Mouse (Mus musculus) gastrocnemius, adult 2 months (tissue): ENCODE results near the gene Wdr46. TPM values are rescaled to one million over a fixed set of nuclear protein-coding genes. Genes with fewer than 3 reads are reported as not detected.
"Not testable (repeated sequence)": the region's sequence is repeated elsewhere in the genome, so short reads cannot be mapped to it uniquely, and the experiment has no call there.

Experiments
- DNase-seq: peaks from one replicate; pipeline ENCODE4 v3.0.0; 2022
- H3K27ac ChIP-seq: fragments of 200-600 bp; 2 replicates; pipeline ENCODE4 v1.8.1; 2022; ENCODE audit warnings: mild to moderate bottlenecking
- H3K4me3 ChIP-seq: fragments of 200-600 bp; 2 replicates; pipeline ENCODE4 v1.8.1; 2022; ENCODE audit warnings: mild to moderate bottlenecking, moderate library complexity
- CTCF ChIP-seq: fragments of 200-600 bp; IDR thresholded peaks from 2 replicates; pipeline ENCODE4 v1.8.1; 2022; ENCODE audit warnings: antibody characterized with exemption, mild to moderate bottlenecking, moderate library complexity
- intact Hi-C: fragments of 180-260 bp; cut with DNase I; formaldehyde crosslinking; loops from one replicate; pipeline ENCODE4 v1.15.1; 2025
- total RNA-seq, 2 experiments: library from RNA; stranded (reverse); gene quantifications; 2 replicates each; pipeline ENCODE4 v1.2.3; 2021

Wdr46 gene
- total RNA-seq, 2 experiments from 2014 or later = 8.6 to 8.8 TPM

- intact Hi-C loops = loop anchor here (1.0 kb wide), 1 partner anchor 1273 kb away; no protein-coding TSS in a partner anchor
- no peak for DNase-seq
- H3K27ac ChIP-seq = no peak overlapping the region
- no peak overlapping the region for H3K4me3 ChIP-seq
- TF ChIP-seq CTCF = no peak
These were observed 54.5 kb downstream of the Wdr46 start for GRCm38 (mm10) chr17:33994959-33995358.

- intact Hi-C loops = loop anchor here (1.0 kb wide), 1 partner anchor 1273 kb away; no protein-coding TSS in a partner anchor
- TF ChIP-seq CTCF = no peak
These were observed 55.2 kb downstream of the Wdr46 start for GRCm38 (mm10) chr17:33995651-33996050.

GRCm38 (mm10) chr17:33997025-33997424 lies 56.6 kb downstream of the Wdr46 start:
- DNase-seq, intact Hi-C loops, H3K27ac ChIP-seq, H3K4me3 ChIP-seq: not testable (repeated sequence)

More at GRCm38 (mm10) chr17:33995651-33996050, 55.2 kb downstream of the Wdr46 start:
- DNase-seq = no peak
- Histone ChIP-seq H3K27ac (no peak overlapping the region), H3K4me3 (no peak overlapping the region)

- DNase-seq, intact Hi-C loops, H3K27ac ChIP-seq: not testable (repeated sequence)
- peak overlapping the region; percentile 89 for H3K4me3 ChIP-seq
These were observed 58.2 kb downstream of the Wdr46 start for GRCm38 (mm10) chr17:33998697-33999096.

Other genes starting within 250 kb of the Wdr46 start
- 10 to 100 TPM; 88.8 to 90.7 TPM for gene March2, start 222.0 kb upstream of the Wdr46 start, total RNA-seq
- gene Rab11b, start 180.1 kb upstream of the Wdr46 start, total RNA-seq = 100 to 1,000 TPM; 134 to 150 TPM
- gene Angptl4, start 158.8 kb upstream of the Wdr46 start, total RNA-seq = 1 to 10 TPM; 1.4 to 5.9 TPM
- 10 to 100 TPM; 15.7 to 24.5 TPM for gene Kank3, start 130.1 kb upstream of the Wdr46 start, total RNA-seq
- 100 to 1,000 TPM; 541 to 640 TPM for gene Rps28, start 116.1 kb upstream of the Wdr46 start, total RNA-seq
- 100 to 1,000 TPM; 351 to 407 TPM for gene Ndufa7, start 116.1 kb upstream of the Wdr46 start, total RNA-seq
- 10 to 100 TPM; 13.8 to 16.1 TPM for gene Cd320, start 97.6 kb upstream of the Wdr46 start, total RNA-seq
- gene Gm7029, start 66.8 kb upstream of the Wdr46 start, total RNA-seq = not detected
- under 1 TPM; 0.23 to 0.33 TPM for gene Kifc1, start 50.0 kb upstream of the Wdr46 start, total RNA-seq
- gene Platr17, start 35.5 kb upstream of the Wdr46 start, total RNA-seq = not detected
- 10 to 100 TPM; 13.3 to 13.9 TPM for gene Daxx, start 31.2 kb upstream of the Wdr46 start, total RNA-seq
- gene Tapbp, start 24.8 kb upstream of the Wdr46 start, total RNA-seq = 10 to 100 TPM; 34.0 to 44.4 TPM
- 10 to 100 TPM; 14.5 to 14.8 TPM for gene Zbtb22, start 24.8 kb upstream of the Wdr46 start, total RNA-seq
- 10 to 100 TPM; 31.4 to 34.0 TPM for gene Rgl2, start 11.1 kb upstream of the Wdr46 start, total RNA-seq
- gene Pfdn6, start 317 bp upstream of the Wdr46 start, total RNA-seq = 10 to 100 TPM; 51.2 to 67.6 TPM
- 1 to 10 TPM; 1.3 to 1.4 TPM for gene B3galt4, start 10.8 kb downstream of the Wdr46 start, total RNA-seq
- 10 to 100 TPM; 31.7 to 33.4 TPM for gene Vps52, start 15.2 kb downstream of the Wdr46 start, total RNA-seq
- gene Rps18, start 15.3 kb downstream of the Wdr46 start, total RNA-seq = 100 to 1,000 TPM; 364 to 443 TPM
- gene H2-K1, start 59.7 kb downstream of the Wdr46 start, total RNA-seq = 10 to 100 TPM; 28.2 to 41.1 TPM
- 10 to 100 TPM; 11.6 to 12.8 TPM for gene Ring1, start 84.0 kb downstream of the Wdr46 start, total RNA-seq
- 10 to 100 TPM; 69.9 to 82.3 TPM for gene H2-Ke6, start 87.4 kb downstream of the Wdr46 start, total RNA-seq
- 10 to 100 TPM; 44.6 to 49.5 TPM for gene Slc39a7, start 91.0 kb downstream of the Wdr46 start, total RNA-seq
- gene Rxrb, start 91.2 kb downstream of the Wdr46 start, total RNA-seq = 10 to 100 TPM; 40.5 to 41.7 TPM
- gene Col11a2, start 98.8 kb downstream of the Wdr46 start, total RNA-seq = 1 to 10 TPM; 3.0 to 9.6 TPM
- not detected for gene H2-Oa, start 151.7 kb downstream of the Wdr46 start, total RNA-seq
- gene H2-DMa, start 178.9 kb downstream of the Wdr46 start, total RNA-seq = 1 to 10 TPM; 3.0 to 3.1 TPM
- gene Brd2, start 182.0 kb downstream of the Wdr46 start, total RNA-seq = 10 to 100 TPM; 70.3 to 88.9 TPM
- under 1 TPM; 0.46 to 0.47 TPM for gene H2-DMb2, start 202.6 kb downstream of the Wdr46 start, total RNA-seq
- gene H2-DMb1, start 212.4 kb downstream of the Wdr46 start, total RNA-seq = under 1 TPM; 0.38 to 0.61 TPM
- 1 to 10 TPM in 1 of 2 experiments, under 1 TPM in 1; 0.74 to 1.5 TPM for gene Tap1, start 246.9 kb downstream of the Wdr46 start, total RNA-seq
- 1 to 10 TPM; 1.4 to 1.7 TPM for gene Psmb9, start 247.1 kb downstream of the Wdr46 start, total RNA-seq